Mouse (Mus musculus) intestine, embryonic 14.5 days (tissue): Measurements from ENCODE around the gene Il3. TPM values are rescaled to one million over a fixed set of nuclear protein-coding genes. Genes with fewer than 3 reads are reported as not detected.

Experiments
- ATAC-seq: fragments of 200-750 bp; cut with Nextera tagmentation; replicated peaks from 2 replicates; pipeline ENCODE4 v1.8.0; 2017; ENCODE audit warnings: low read depth, moderate number of reproducible peaks, moderate TSS enrichment, moderate library complexity; ENCODE audit not compliant: low FRiP score, low TSS enrichment
- DNase-seq: peaks from one replicate; pipeline ENCODE4 v3.0.0-alpha.2; 2018; ENCODE audit warnings: low spot score
- H3K27ac ChIP-seq: fragments of 300-500 bp; sonication (generic); 2 replicates; pipeline ENCODE4 v1.5.1; 2014; ENCODE audit warnings: low read depth, mild to moderate bottlenecking, control low read depth
- H3K27me3 ChIP-seq: fragments of 300-500 bp; sonication (generic); replicated peaks from 2 replicates; pipeline ENCODE4 v1.6.1; 2014; ENCODE audit warnings: low read length, control low read depth; ENCODE audit not compliant: control insufficient read depth, insufficient read depth
- H3K36me3 ChIP-seq: fragments of 300-500 bp; sonication (generic); 2 replicates; pipeline ENCODE4 v1.6.1; 2014; ENCODE audit warnings: low read length, control low read depth; ENCODE audit not compliant: control insufficient read depth, insufficient read depth
- H3K4me1 ChIP-seq: fragments of 300-500 bp; sonication (generic); replicated peaks from 2 replicates; pipeline ENCODE4 v1.6.1; 2014; ENCODE audit warnings: low read length, control low read depth, mixed read lengths; ENCODE audit not compliant: control insufficient read depth, insufficient read depth
- H3K4me2 ChIP-seq: fragments of 300-500 bp; sonication (generic); 2 replicates; pipeline ENCODE4 v1.6.1; 2014; ENCODE audit warnings: low read length
- H3K4me3 ChIP-seq: fragments of 300-500 bp; sonication (generic); 2 replicates; pipeline ENCODE4 v1.5.1; 2014; ENCODE audit warnings: low read depth, low read length, control low read depth, mixed read lengths
- H3K9ac ChIP-seq: fragments of 300-500 bp; sonication (generic); 2 replicates; pipeline ENCODE4 v1.6.1; 2014; ENCODE audit warnings: mild to moderate bottlenecking, low read length
- H3K9me3 ChIP-seq: fragments of 300-500 bp; sonication (generic); 2 replicates; pipeline ENCODE4 v1.6.1; 2016; ENCODE audit warnings: low read length, control low read depth; ENCODE audit not compliant: control insufficient read depth
- WGBS: fragments of 180-500 bp; shearing (Covaris S2); extraction: QIAGEN DNeasy Blood & Tissue Kit; methylation state at CpG from one replicate; pipeline ENCODE4 v1.1.7; 2014; 5-methylcytosine and 5-hydroxymethylcytosine counted together
- polyA plus RNA-seq: library from polyadenylated mRNA; unstranded; fragments of >200 nt; fragmentation: Nextera tagmentation; extraction: Ambion mirVana; gene quantifications from 2 replicates; pipeline ENCODE4 v1.2.1, GENCODE M21; 2014

Il3 gene
- polyA plus RNA-seq = not detected in 2 replicates

DNA sequence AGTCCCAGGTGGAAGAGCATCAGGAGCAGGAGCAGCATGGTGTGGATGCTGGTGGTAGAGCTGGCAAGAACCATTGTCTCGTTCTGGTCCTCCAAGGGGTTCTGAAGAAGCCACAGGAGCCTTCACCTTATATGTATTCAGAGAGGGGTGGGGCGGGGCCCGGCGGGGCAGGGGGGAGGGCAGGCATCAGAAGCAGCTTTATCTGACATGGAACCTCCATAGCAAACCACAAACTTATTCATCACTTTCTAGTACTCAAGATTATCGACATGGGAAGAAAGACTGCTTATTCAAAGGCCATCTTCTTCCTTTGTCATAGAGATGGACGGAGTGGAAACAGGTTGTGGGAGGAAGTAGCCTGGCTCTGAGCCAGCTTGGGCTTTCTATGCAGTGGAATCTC is at the start of gene Il3:
Gene Il3, minus strand, starts transcription at position 101 of the 400 bp plus-strand sequence.
- H3K4me3 ChIP-seq = no peak within 1 kb of the TSS
- no peak within 1 kb of the TSS for H3K27ac ChIP-seq
- no peaks in the 10 kb centered on the region for H3K36me3 ChIP-seq
- DNase-seq (no peak), ATAC-seq (no peak)
- no peak within 1 kb of the TSS for H3K4me2 ChIP-seq
- no peaks in the 10 kb centered on the region for H3K27me3 ChIP-seq
- WGBS = 86% methylated on average over 6 of the region's 6 CpGs
- no peaks in the 10 kb centered on the region for H3K9me3 ChIP-seq
- no peaks in the 10 kb centered on the region for H3K4me1 ChIP-seq
- no peak within 1 kb of the TSS for H3K9ac ChIP-seq

DNA sequence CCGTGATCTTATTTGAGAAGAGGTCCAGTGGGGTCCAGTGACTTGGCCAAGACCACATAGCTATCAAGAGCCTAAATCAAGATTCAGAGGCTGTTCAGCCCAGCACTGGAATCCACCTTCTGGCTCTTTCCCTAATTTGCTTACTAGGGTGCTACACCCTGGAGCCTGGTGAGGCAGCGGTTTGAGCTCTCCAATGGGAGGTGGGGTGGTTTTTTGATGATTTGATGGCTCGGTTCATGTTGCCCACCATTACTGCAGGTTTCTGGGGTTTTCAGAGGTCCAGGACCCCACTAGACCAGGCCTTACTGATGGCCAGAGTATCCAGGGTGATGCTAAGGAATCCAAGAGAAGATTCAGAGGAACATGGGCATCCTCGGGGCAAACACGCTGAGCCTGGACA is 48.3 kb upstream of the Il3 start:
- 88% methylated on average over 5 of the region's 5 CpGs for WGBS

DNA sequence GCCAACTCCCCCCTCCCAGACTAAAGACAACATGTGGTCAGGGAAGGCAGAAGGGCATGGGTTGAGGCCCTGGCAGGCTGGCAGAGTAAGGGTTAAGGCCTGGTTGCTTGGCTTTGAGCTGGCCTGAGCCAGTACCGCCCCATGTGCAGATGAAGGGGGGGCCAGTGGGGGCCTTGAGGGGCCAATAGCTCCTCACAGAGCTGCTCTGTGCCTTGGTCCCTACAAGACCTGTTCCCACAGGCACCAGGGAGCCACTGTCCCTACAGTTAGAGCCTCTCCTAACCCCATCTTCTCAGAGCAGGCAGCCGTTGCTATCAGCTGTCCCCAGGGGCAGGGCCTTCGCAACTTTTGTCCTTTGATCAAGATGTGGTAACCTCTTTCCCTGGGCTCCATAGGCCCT is 47.7 kb upstream of the Il3 start:
- no peak for ATAC-seq
- no peak overlapping the region for H3K4me3 ChIP-seq

More for the DNA sequence above, 48.3 kb upstream of the Il3 start:
- Histone ChIP-seq H3K27me3 (no peaks in the 10 kb centered on the region), H3K4me3 (no peak overlapping the region), H3K27ac (no peak overlapping the region), H3K9me3 (no peaks in the 10 kb centered on the region), H3K4me1 (no peaks in the 10 kb centered on the region), H3K36me3 (no peaks in the 10 kb centered on the region), H3K4me2 (no peak overlapping the region), H3K9ac (no peak overlapping the region)
- no peak for ATAC-seq
- no peak for DNase-seq

DNA sequence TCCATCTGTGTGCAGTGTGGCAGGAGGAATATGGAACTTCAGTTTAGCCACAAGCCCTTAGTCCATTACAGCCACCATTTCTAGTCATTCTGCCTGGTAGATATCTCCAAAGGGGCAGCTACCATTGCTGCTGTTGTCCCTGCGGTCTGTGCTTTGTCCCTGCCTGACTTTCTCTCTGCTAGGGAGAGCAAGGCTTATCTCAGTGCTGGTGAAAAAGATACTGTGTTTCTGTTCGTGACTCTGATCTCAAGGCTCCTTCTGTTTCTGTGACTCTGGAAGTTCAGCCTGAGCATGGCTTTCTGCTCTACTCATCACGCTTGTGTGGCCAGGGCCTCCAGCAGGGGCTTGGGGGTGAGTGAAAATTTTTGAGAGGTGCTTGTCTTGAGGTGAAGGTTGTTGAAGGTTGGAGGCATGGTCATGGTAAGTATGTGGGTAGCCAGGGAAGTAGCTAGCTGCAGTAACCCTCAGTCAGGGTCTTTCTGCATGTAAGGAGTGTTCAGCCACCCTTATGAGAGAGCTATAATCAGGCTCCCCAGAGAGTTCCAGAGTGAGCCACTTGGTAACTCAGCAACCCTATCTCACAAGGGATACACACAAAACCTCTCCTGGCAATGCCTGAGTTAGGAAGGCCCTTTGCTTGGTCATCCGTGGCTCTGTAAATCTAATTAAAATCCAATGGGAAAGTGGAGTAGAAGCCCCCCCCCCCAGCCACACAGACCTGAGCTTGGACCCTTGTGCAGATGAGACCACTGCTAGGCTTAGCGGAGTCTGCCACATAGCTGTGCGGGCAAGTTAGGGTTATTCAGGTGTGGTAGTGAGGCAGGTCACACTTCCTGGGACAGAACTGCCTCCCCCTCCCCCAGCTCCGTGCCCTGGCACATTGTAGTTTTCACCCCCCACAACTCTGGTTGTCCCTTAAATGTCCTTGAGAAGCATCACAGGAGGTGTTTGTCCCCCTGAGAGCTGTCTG is 46.6 kb upstream of the Il3 start:
- 74% methylated on average over 7 of the region's 7 CpGs for WGBS
- H3K4me1 ChIP-seq = no peaks in the 10 kb centered on the region

More for the DNA sequence above, 47.7 kb upstream of the Il3 start:
- Histone ChIP-seq H3K4me2 (no peak overlapping the region), H3K9ac (no peak overlapping the region), H3K9me3 (no peaks in the 10 kb centered on the region), H3K4me1 (no peaks in the 10 kb centered on the region), H3K27me3 (no peaks in the 10 kb centered on the region), H3K36me3 (no peaks in the 10 kb centered on the region), H3K27ac (no peak overlapping the region)
- 24% methylated on average over 3 of the region's 3 CpGs for WGBS
- DNase-seq = no peak

DNA sequence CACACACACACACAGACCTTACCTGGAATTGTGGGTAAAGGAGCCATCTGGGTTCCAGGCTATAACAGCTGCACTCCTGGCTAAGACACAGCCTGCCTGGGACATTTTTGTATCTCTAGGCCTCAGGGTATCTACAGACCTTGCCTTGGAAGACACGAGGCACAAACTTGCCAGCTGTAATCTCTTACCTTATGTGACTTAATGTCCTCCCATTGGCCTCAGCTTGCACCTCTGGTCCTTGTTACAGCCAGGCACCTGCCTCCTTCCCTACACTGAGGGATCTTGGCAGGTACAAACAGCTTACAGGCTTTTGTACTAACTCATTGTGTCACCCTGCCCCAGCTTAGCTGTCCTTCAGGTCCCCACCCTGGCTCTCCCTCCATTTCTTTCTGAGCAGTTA is 45.5 kb upstream of the Il3 start:
- 18% methylated on average over 1 of the region's 1 CpGs for WGBS

More for the DNA sequence above, 46.6 kb upstream of the Il3 start:
- no peak overlapping the region for H3K9ac ChIP-seq
- no peak overlapping the region for H3K4me3 ChIP-seq
- no peak overlapping the region for H3K4me2 ChIP-seq
- no peak for DNase-seq
- H3K27me3 ChIP-seq = no peaks in the 10 kb centered on the region
- H3K27ac ChIP-seq = no peak overlapping the region
- H3K9me3 ChIP-seq = no peaks in the 10 kb centered on the region
- no peaks in the 10 kb centered on the region for H3K36me3 ChIP-seq
- ATAC-seq = no peak

DNA sequence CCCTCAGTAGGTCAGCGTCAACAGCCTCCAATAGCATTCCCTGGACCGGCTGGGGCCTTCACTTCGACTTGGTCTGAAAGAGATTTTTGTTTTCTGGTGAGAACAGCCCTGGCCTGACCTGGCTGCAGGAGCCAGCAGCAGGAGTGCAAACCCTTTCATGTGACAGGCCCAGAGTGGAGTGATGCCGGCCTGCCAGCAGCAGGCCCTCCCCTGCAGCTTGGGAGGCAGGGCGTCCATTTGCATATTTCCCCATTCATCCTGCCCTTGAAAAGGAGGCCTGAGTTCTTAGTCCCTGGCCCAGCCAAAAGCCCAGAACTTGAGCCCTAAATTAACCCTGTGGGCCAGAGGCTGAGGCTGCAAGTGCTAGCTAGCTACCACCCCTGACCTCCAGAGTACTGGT is 44.9 kb upstream of the Il3 start:
- Histone ChIP-seq H3K27ac (no peak overlapping the region), H3K36me3 (no peaks in the 10 kb centered on the region), H3K4me3 (no peak overlapping the region), H3K9me3 (no peaks in the 10 kb centered on the region), H3K4me1 (no peaks in the 10 kb centered on the region), H3K9ac (no peak overlapping the region), H3K4me2 (no peak overlapping the region), H3K27me3 (no peaks in the 10 kb centered on the region)
- DNase-seq = no peak
- WGBS = 18% methylated on average over 5 of the region's 5 CpGs
- ATAC-seq = no peak

More for the DNA sequence above, 45.5 kb upstream of the Il3 start:
- Histone ChIP-seq H3K9me3 (no peaks in the 10 kb centered on the region), H3K9ac (no peak overlapping the region), H3K4me3 (no peak overlapping the region), H3K27me3 (no peaks in the 10 kb centered on the region), H3K4me1 (no peaks in the 10 kb centered on the region), H3K27ac (no peak overlapping the region), H3K4me2 (no peak overlapping the region), H3K36me3 (no peaks in the 10 kb centered on the region)
- no peak for ATAC-seq
- no peak for DNase-seq

DNA sequence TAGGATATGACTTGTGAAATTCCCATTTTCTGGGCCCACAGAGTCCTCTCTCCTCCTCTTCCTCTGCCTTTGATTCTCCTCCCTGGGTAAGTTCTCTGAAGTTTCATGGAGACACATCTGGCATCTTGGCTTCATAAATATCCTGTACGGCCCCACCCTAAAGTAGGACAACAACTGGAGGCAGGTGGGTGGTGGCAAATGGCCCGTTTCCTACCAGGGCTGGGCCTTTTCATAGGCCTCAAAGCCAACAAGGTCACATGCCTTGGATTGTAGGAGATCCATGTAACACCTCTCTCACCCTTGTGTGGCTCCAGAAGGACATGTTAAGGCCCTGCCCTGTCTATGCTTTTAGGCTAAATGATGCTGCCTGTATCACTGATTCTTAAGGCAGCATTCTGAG is 43.5 kb upstream of the Il3 start:
- DNase-seq (no peak), ATAC-seq (no peak)
- Histone ChIP-seq H3K36me3 (no peaks in the 10 kb centered on the region), H3K4me1 (no peaks in the 10 kb centered on the region), H3K27me3 (no peaks in the 10 kb centered on the region), H3K27ac (no peak overlapping the region), H3K9ac (no peak overlapping the region), H3K4me2 (no peak overlapping the region), H3K9me3 (no peaks in the 10 kb centered on the region), H3K4me3 (no peak overlapping the region)
- whole genome bisulfite sequencing = 69% methylated on average over 2 of the region's 2 CpGs

DNA sequence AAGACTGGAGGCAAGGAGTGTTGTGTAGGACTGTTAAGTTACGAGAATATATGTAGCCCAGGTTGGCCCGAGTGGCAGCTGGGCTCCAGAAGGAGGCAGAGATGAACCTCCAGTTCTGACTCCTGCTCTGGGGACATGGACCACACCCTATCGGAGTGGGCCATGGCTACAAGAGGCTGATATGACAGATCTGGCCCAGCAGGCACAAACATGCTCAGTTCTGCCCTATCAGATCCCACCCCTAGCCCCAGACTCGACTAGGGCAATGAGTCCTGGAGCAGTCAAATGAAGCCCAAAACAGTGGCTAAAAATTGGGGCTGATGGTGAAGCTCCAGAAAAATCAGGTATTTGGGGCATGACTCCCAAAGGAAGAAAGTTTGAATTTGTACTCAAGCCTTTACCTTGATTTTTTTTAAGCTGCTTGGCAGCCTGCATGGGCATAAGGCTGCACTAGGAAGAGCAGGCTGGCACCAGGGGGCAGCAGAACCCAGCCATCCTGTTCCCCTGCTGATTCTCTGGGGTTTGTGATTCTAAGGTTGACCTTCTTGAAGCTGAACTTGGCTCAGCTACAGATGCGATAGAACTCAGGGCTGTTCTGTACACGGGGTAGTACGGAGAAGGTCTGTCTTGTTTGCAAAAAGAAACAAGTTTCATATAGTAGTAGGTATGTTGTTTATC is 40.2 kb upstream of the Il3 start:
- Histone ChIP-seq H3K4me3 (no peak overlapping the region), H3K9me3 (no peaks in the 10 kb centered on the region), H3K27me3 (0 out of 2 replicates have a peak, but pooled peaks cover 9% of the 10 kb centered on the region), H3K9ac (no peak overlapping the region), H3K36me3 (no peaks in the 10 kb centered on the region), H3K4me1 (0 out of 2 replicates have a peak, but pooled peaks cover 4% of the 10 kb centered on the region), H3K4me2 (no peak overlapping the region), H3K27ac (no peak overlapping the region)
- 75% methylated on average over 7 of the region's 7 CpGs for WGBS
- no peak for ATAC-seq
- no peak for DNase-seq
